Mouse (Mus musculus) cerebellum, adult 9-10 months (tissue): ENCODE data around the gene Vps4a.
"Not testable (repeated sequence)": the region's sequence is repeated elsewhere in the genome, so short reads cannot be mapped to it uniquely, and the experiment has no call there.

Source experiments
- DNase-seq: peaks from one replicate; pipeline ENCODE4 v3.0.0; 2022

The Vps4a gene

GRCm38 (mm10) chr8:107030650-107031576 is at the start of gene Vps4a:
Gene Vps4a, plus strand, starts transcription at chr8:107031222.
- DNase-seq, result peak; percentile 97

DNA sequence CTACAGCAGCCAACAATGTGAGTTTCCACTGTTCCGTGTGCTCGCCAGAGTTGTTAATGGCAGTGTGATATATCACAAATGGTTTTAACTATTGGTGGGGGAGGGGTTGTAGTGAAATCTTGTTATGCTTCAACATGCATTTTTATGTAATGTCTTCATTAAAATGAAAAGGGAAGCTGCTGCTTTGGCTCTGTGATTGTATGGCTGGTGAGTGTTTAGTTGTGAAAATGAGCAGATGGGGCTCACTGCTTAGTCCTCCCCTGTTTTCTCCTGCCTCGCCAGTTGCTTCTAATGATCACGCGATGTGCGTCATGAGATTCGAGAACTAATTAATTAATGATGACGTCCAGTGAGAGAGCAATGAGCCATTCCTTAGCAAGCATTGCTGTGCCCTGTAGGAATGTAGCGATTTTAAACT is 45.6 kb upstream of the Vps4a start:
- DNase-seq, result no peak

- no peak for DNase-seq
These were observed 45.1 kb upstream of the Vps4a start for GRCm38 (mm10) chr8:106985951-106986350.

GRCm38 (mm10) chr8:106987557-106987956 is 43.5 kb upstream of the Vps4a start:
- no peak for DNase-seq

DNA sequence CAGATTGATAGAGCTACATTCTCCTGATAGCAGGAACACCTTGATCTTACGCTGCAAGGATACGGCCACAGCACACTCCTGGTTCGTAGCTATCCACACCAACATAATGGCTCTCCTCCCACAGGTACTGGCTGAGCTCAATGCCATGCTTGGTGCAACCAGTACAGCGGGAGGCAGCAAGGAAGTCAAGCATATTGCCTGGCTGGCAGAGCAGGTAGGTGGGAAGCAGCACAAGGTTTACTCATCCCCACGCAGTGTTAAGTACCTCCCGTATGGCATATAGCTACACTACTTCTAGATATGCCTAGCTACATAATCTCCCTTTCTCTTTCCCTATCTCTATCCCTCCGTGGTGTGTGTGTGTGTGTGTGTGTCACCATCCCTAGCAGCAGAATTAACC is 39.6 kb upstream of the Vps4a start:
- DNase-seq, result no peak

- DNase-seq, result not testable (repeated sequence)
These were observed 34.7 kb upstream of the Vps4a start for GRCm38 (mm10) chr8:106996339-106996738.

DNA sequence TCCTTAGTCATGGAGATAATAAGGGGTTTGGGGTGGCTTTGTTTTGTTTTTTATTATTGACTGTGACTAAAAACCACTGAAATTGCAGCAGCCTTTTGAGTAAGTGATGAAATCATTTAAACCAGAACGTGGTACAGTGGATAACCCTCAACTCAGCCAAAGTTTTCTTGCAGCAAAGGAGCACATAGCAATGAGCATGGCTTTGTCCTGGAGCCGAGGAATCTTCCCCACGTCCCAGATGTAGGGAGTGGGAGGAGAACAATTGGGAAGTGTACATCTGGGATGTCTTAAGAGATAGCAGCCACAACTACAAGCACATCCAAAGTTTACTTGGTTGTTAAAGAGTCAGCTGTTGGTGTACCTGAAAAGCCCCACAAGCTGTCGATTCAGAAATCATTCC is 33.6 kb upstream of the Vps4a start:
- no peak for DNase-seq

DNA sequence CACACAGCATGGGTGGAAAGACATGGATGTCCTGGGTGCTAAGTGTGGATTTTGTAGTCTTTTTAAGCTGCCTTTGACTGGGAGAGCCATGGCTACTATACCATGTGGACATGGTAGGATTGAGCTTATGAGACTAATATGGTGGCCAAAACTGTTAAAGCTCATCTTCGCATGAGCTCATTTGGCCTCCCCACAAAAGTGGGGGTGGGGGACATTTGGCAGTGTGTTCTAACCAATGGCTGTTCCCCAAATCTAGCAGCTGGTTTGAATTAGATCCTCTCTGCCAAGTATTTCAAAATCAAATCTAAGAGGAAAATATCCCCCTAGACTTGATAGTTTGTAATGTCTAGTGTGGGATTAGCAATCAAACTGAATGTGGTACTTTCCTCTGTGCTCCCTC is 32.0 kb upstream of the Vps4a start:
- no peak for DNase-seq

GRCm38 (mm10) chr8:107002532-107002931 is 28.5 kb upstream of the Vps4a start:
- DNase-seq, result peak; percentile 88

DNA sequence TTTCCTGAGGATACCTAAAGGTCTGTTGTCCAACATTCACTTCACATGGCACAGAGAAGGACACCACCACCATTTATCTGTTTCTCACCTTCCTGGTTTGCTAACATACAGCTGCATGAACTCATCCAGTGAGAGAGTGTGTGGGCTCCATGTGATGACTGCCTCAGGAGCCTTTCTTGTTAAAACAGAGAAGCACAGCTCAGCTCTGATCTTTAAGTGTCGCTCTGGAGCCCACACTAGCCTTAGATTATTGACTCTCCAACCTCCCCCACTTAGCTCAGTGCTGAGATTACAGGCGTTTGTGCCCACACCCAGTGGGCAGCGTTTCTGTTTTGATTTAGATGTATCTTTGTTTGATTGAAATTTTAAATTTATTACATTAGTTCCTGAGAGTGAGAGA is 23.2 kb upstream of the Vps4a start:
- no peak for DNase-seq

DNA sequence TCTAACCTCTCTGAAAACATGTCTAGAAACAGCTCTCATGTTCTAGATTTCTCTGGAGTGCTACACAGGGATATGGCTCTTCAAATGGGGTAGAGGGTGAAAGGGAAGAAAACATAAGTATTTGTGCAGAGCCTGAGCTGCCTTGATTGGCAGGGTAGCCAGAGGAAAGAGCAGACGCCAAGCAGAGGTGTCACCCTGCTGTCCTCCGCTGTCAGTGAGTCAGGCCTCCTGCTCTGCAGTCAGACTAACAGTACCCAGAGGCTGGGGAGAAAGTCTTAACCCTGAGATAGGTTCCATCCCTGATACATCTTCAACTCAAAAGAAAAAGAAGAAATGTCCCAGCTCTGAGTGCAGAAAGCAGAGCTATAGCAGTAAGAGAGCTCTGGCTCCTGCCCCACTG is 18.4 kb upstream of the Vps4a start:
- DNase-seq, result no peak

- no peak for DNase-seq
These were observed 16.1 kb upstream of the Vps4a start for GRCm38 (mm10) chr8:107014915-107015314.

DNA sequence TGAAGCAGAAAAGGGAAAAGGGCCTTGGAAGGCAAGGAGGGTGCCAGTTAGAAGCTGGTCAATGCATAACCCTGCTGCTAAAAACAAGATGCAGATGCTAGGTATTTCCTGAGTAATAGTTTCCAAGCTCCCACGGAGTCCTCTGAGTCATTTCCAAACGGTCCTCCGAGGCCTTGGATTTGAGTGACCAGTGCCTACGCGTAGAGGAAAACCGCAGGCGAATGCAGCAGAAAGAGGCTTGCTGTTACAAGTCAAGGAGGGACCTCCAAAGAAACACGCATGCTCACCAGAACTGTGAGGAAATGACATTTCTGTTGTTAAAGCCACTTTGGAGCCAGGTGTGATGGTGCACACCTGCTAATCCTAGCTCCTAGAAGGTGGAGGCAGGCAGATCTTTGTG is 7.5 kb upstream of the Vps4a start:
- DNase-seq, result no peak

DNA sequence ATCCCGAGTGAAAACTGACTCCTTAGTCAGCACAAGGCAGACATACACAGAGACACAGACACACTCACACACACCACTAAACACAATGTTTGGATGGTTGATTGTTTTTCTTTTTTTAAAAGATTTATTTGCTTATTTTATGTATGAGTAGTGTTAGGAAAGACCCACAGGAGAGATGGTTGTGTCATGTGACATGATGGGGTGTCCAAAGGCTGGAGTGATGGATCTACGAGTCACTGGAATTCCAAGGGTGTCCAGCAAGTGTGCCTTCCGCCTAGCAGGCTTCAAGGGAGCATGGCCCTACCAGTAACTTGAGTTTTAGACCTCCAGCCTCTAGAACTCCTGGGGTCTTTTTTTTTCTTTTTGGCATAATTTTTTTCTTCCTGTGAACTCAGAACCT is 1.7 kb upstream of the Vps4a start:
- DNase-seq, result peak; percentile 10

- DNase-seq, result no peak
These were observed 964 bp upstream of the Vps4a start for GRCm38 (mm10) chr8:107030058-107030457.

DNA sequence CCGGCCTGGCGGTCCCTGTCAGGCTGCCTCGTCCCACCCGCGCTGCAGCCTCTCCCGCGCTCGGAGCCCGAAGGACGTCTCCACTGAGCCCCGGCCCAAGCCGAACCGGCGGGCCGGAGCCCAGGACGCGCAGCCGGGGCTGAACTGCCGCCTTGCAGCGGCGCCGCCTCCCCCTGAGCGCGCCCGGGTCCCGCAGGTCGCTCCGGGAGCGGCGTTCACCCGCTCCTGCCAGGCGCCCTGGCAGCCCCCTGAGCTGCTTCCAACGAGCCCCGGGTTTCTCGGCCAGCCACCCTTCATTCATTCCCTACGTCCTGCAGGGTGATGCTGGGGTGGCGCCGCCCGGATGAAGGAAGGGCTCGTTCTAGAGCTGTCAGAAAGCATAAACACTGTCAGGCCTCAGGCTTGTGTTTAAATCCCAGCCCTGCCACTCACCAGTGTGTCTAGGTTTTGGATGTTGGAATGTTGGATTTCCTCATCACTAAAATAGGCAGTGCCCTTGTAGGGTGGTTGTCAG is 612 bp downstream of the Vps4a start:
- DNase-seq, result peak; percentile 28

DNA sequence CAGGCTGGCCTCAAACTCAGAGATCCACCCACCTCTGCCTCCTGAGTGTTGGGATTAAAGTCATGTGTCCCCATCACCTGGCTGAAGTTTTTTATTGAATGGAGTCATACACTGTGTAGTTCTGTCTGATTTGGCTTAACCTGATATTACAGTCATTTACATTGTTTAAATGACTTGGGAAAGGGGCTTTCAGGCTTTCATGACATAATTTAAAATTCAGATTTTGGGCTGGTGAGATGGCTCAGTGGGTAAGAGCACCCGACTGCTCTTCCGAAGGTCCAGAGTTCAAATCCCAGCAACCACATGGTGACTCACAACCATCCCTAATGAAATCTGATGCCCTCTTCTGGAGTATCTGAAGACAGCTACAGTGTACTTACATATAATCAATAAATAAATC is 2.6 kb downstream of the Vps4a start:
- not testable (repeated sequence) for DNase-seq

DNA sequence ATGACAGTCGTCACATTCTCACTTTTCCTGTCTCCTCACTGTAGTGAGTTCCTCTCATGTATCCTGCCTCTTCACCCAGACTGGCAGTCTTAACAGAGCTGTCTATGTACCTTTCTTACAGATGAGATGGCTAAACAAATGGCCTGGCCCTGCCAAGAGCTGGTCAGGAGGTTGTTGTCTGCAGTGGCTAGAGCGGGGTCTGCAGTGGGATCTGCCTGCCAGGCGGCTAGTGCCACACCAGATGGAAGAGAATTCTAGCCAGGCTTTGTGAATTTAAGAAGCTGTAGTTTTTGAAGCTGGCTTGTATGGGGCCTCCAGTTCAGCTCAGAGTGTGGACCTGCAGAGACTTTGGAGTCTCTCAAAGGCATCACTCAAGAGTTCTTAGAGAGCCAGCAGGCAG is 4.6 kb downstream of the Vps4a start:
- no peak for DNase-seq

DNA sequence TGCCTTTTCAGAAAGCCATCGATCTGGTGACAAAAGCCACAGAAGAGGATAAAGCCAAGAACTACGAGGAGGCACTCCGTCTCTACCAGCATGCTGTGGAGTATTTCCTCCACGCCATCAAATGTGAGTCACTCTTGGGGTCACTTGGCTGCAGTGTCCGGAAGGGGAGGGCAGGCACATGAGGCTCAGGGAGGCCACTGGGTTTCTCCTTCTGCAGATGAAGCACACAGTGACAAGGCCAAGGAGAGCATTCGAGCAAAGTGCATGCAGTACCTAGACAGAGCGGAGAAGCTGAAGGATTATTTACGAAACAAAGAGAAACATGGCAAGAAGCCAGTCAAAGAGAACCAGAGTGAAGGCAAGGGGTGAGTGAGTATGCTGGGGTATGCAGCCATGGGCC is 5.6 kb downstream of the Vps4a start:
- no peak for DNase-seq

- no peak for DNase-seq
These were observed 9.6 kb downstream of the Vps4a start for GRCm38 (mm10) chr8:107040632-107041031.

DNA sequence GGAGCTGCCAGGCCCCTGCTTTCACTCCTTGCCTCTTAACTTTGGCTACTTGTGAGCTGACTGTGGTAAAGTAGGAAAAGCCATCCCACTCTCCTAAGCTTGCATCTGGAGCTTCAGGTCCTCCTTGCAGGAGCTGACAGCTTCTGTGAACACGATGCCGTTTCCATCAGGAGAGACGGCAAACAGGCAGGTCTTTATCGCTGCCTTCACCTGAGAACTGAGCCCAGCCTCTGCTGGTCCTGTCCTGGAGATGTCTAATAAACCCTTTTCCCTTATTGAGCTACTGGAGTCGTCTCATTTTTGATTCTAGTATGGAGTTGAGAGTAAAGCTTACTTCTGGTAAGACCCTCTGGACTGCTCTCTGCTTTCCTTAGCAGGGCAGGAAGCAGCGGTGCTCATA is 14.5 kb downstream of the Vps4a start:
- DNase-seq, result no peak

DNA sequence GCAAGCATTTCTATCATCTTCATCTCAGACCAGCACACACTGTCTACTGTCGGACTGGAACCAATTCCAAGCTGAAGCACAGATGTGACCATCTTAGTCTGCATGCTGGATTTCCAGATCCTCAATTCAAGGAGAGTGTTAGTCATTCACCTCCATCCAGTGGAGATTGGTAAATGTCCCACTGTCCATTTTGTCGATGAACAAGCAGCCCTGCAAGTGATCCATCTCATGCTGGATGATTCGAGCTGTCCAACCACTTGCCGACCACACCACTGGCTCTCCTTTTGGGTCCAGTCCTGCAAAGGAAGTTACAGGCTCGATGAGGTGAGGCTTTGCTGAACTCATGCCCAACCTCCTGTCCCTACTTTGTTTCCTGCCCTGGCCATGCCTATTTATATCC is 16.0 kb downstream of the Vps4a start:
- no peak for DNase-seq

GRCm38 (mm10) chr8:107048061-107048941 is 17.3 kb downstream of the Vps4a start, which contains the start of gene Pdf:
Gene Pdf, minus strand, starts transcription at chr8:107048614.
- DNase-seq, result peak; percentile 85

DNA sequence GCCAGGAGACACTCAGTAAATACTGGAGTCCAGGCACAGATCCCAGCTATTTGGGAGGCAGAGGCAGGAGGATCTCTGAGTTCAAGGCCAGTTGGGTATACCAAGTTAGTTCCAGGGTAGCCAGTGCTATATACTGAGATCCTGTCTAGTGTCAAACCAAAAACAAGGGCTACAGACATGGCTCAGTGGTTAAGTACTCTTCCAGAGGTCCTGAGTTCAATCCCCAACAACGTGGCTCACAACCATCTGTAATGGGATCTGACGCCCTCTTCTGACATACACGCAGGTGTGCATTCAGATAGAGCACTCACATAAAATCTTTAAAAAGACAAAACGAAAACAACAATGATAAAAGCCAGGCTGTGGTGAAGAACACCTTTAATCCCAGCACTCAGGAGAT is 18.5 kb downstream of the Vps4a start:
- DNase-seq, result no peak
